Mouse (Mus musculus) heart, postnatal 0 days (tissue): ENCODE data around the gene Sqstm1. TPM values are rescaled to one million over a fixed set of nuclear protein-coding genes. Genes with fewer than 3 reads are reported as not detected.

Source experiments
- ATAC-seq: fragments of 200-750 bp; cut with Nextera tagmentation; 2 replicates; pipeline ENCODE4 v1.8.0; 2017; ENCODE audit warnings: low read depth, moderate number of reproducible peaks, moderate library complexity; ENCODE audit not compliant: insufficient read depth
- DNase-seq: peaks from one replicate; pipeline ENCODE4 v3.0.0-alpha.2; 2016; ENCODE audit warnings: low spot score
- H3K27ac ChIP-seq: fragments of 300-500 bp; sonication (generic); 2 replicates; pipeline ENCODE4 v1.5.1; 2014; ENCODE audit warnings: low read depth, mild to moderate bottlenecking
- H3K27me3 ChIP-seq: fragments of 300-500 bp; sonication (generic); 2 replicates; pipeline ENCODE4 v1.6.1; 2014; ENCODE audit warnings: low read length, mixed read lengths; ENCODE audit not compliant: control insufficient read depth, insufficient read depth
- H3K36me3 ChIP-seq: fragments of 300-500 bp; sonication (generic); replicated peaks from 2 replicates; pipeline ENCODE4 v1.6.1; 2014; ENCODE audit warnings: low read length, mixed read lengths; ENCODE audit not compliant: control insufficient read depth, insufficient read depth
- H3K4me1 ChIP-seq: fragments of 300-500 bp; sonication (generic); 2 replicates; pipeline ENCODE4 v1.6.1; 2014; ENCODE audit warnings: antibody characterized with exemption; ENCODE audit not compliant: control insufficient read depth, insufficient read depth
- H3K4me2 ChIP-seq: fragments of 300-500 bp; sonication (generic); 2 replicates; pipeline ENCODE4 v1.6.1; 2014; ENCODE audit warnings: low read depth, mild to moderate bottlenecking, low read length, moderate library complexity
- H3K4me3 ChIP-seq: fragments of 300-500 bp; sonication (generic); 2 replicates; pipeline ENCODE4 v1.5.1; 2014; ENCODE audit warnings: low read depth, low read length
- H3K9ac ChIP-seq: fragments of 300-500 bp; sonication (generic); replicated peaks from 2 replicates; pipeline ENCODE4 v1.6.1; 2014; ENCODE audit warnings: low read depth, low read length, mixed read lengths
- H3K9me3 ChIP-seq: fragments of 300-500 bp; sonication (generic); replicated peaks from 2 replicates; pipeline ENCODE4 v1.6.1; 2016; ENCODE audit warnings: low read length; ENCODE audit not compliant: control insufficient read depth
- CTCF ChIP-seq: IDR thresholded peaks from 2 replicates; pipeline ENCODE4 v1.5.1; 2016; ENCODE audit warnings: antibody characterized with exemption, control low read depth, low read depth
- EP300 ChIP-seq: IDR thresholded peaks from 2 replicates; pipeline ENCODE4 v1.6.1; 2016; ENCODE audit warnings: antibody characterized with exemption, low read depth
- WGBS: fragments of 180-500 bp; shearing (Covaris S2); extraction: QIAGEN DNeasy Blood & Tissue Kit; methylation state at CpG from one replicate; pipeline ENCODE4 v1.1.7; 2014; 5-methylcytosine and 5-hydroxymethylcytosine counted together
- polyA plus RNA-seq: library from polyadenylated mRNA; unstranded; fragments of >200 nt; fragmentation: Nextera tagmentation; extraction: Ambion mirVana; gene quantifications from 2 replicates; pipeline ENCODE4 v1.2.1, GENCODE M21; 2015
- total RNA-seq: library from RNA; depleted of rRNA; stranded (reverse); fragments of >200 nt; gene quantifications from 2 replicates; pipeline ENCODE4 v1.2.3, GENCODE M21; 2014; ENCODE audit warnings: low replicate concordance

Sqstm1 gene
- total and polyA plus RNA-seq, 2 experiments from 2014 or later: 244 to 249 TPM

- Histone ChIP-seq H3K4me2 (no peak overlapping the region), H3K9ac (no peak overlapping the region), H3K9me3 (no peaks in the 10 kb centered on the region), H3K36me3 (peaks cover 26% of the 10 kb centered on the region), H3K4me3 (no peak overlapping the region), H3K4me1 (no peaks in the 10 kb centered on the region), H3K27me3 (no peaks in the 10 kb centered on the region), H3K27ac (no peak overlapping the region)
- DNase-seq: no peak
- no peak for TF ChIP-seq CTCF
- TF ChIP-seq EP300: no peak
- 68% methylated on average over 4 of the region's 4 CpGs for WGBS
- ATAC-seq: no peak
These were observed 15.8 kb downstream of the Sqstm1 start for GRCm38 (mm10) chr11:50194793-50195192.

- Histone ChIP-seq H3K9me3 (no peaks in the 10 kb centered on the region), H3K4me3 (no peak overlapping the region), H3K27me3 (no peaks in the 10 kb centered on the region), H3K9ac (no peak overlapping the region), H3K4me1 (no peaks in the 10 kb centered on the region), H3K36me3 (peaks cover 19% of the 10 kb centered on the region), H3K27ac (no peak overlapping the region), H3K4me2 (no peak overlapping the region)
- WGBS: 75% methylated on average over 7 of the region's 7 CpGs
- TF ChIP-seq EP300: no peak
- no peak for TF ChIP-seq CTCF
- ATAC-seq (no peak), DNase-seq (no peak)
These were observed 16.6 kb downstream of the Sqstm1 start for GRCm38 (mm10) chr11:50194070-50194469.

- no peaks in the 10 kb centered on the region for H3K27me3 ChIP-seq
- DNase-seq (no peak), ATAC-seq (no peak)
- TF ChIP-seq CTCF (no peak), EP300 (no peak)
- H3K36me3 ChIP-seq: peaks cover 5% of the 10 kb centered on the region
- H3K27ac ChIP-seq: no peak overlapping the region
- no peak overlapping the region for H3K4me3 ChIP-seq
- no peaks in the 10 kb centered on the region for H3K4me1 ChIP-seq
- no peak overlapping the region for H3K9ac ChIP-seq
- no peak overlapping the region for H3K4me2 ChIP-seq
- no peaks in the 10 kb centered on the region for H3K9me3 ChIP-seq
- 80% methylated on average over 3 of the region's 3 CpGs for WGBS
These were observed 18.3 kb downstream of the Sqstm1 start for GRCm38 (mm10) chr11:50192278-50192677.

GRCm38 (mm10) chr11:50190362-50190761, 20.3 kb downstream of the Sqstm1 start:
- TF ChIP-seq EP300 (no peak), CTCF (no peak)
- no peaks in the 10 kb centered on the region for H3K4me1 ChIP-seq
- H3K9me3 ChIP-seq: no peaks in the 10 kb centered on the region
- H3K36me3 ChIP-seq: no peaks in the 10 kb centered on the region
- H3K4me2 ChIP-seq: no peak overlapping the region
- DNase-seq (no peak), ATAC-seq (no peak)
- H3K9ac ChIP-seq: no peak overlapping the region
- 60% methylated on average over 4 of the region's 4 CpGs for WGBS
- no peak overlapping the region for H3K4me3 ChIP-seq
- H3K27ac ChIP-seq: no peak overlapping the region
- no peaks in the 10 kb centered on the region for H3K27me3 ChIP-seq

- TF ChIP-seq EP300: no peak
- no peak for TF ChIP-seq CTCF
- H3K4me2 ChIP-seq: no peak overlapping the region
- H3K9me3 ChIP-seq: no peaks in the 10 kb centered on the region
- H3K4me3 ChIP-seq: no peak overlapping the region
- WGBS: 68% methylated on average over 7 of the region's 7 CpGs
- no peak overlapping the region for H3K9ac ChIP-seq
- no peaks in the 10 kb centered on the region for H3K4me1 ChIP-seq
- ATAC-seq: no peak
- H3K27me3 ChIP-seq: no peaks in the 10 kb centered on the region
- DNase-seq: no peak
- no peak overlapping the region for H3K27ac ChIP-seq
- H3K36me3 ChIP-seq: no peaks in the 10 kb centered on the region
These were observed 21.9 kb downstream of the Sqstm1 start for GRCm38 (mm10) chr11:50188682-50189081.

- Histone ChIP-seq H3K4me3 (no peak overlapping the region), H3K36me3 (no peaks in the 10 kb centered on the region), H3K9me3 (no peaks in the 10 kb centered on the region), H3K9ac (no peak overlapping the region), H3K4me1 (no peaks in the 10 kb centered on the region), H3K27ac (no peak overlapping the region), H3K27me3 (no peaks in the 10 kb centered on the region), H3K4me2 (no peak overlapping the region)
- no peak for DNase-seq
- WGBS: 79% methylated on average over 3 of the region's 3 CpGs
- ATAC-seq: no peak
- TF ChIP-seq EP300 (no peak), CTCF (no peak)
These were observed 25.8 kb downstream of the Sqstm1 start for GRCm38 (mm10) chr11:50184788-50185187.
